Mouse (Mus musculus): ENCODE data around the gene Wdr26. TPM values are rescaled to one million over a fixed set of nuclear protein-coding genes. Genes with fewer than 3 reads are reported as not detected.

Gene Wdr26
- total RNA-seq (2014; fragmentation: Nextera tagmentation) (92.9 and 128 TPM in 2 replicates), total RNA-seq (2017) (93.0 and 101 TPM in 2 replicates)

DNA sequence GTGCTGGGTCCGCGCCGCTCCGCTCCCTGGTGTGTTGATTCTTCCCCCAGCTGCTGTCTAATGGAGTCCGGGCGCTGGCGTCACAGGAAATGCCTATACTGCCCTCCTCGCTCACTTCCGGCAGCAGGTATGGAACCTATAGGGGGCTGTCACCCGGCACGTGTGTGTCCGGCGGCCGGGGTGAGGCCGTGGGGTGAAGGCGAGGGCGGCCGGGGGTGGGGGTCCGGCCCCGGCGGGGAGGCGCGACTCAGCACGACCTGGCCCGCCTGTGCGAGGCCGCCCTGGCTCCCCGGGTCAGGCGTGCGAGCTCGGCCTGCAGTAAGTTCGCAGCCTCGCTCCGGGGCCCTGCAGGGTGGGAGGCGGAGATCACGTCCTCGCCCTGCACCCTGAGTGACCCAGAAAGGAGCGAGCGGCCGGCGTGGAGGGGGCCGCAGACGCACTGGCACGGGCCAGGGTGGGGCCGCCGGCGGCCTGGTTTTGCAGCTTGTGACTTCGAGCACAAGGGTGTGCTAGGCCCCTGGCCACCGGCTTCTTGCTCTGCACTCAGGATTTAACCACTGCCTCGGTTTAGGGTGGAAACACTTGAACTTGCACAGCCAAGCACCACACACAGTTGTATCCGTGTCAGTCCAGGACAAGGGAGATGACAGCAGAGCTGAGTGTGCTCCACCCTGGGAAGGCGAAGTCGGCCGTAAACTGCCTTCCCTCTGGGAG is at the start of gene Wdr26:
Gene Wdr26 (minus strand): TSS at position 82 of the 714 bp plus-strand sequence.
- peak; percentile 87 for ATAC-seq (replicated peaks; ENCODE audit: poor library complexity, severe bottlenecking)

DNA sequence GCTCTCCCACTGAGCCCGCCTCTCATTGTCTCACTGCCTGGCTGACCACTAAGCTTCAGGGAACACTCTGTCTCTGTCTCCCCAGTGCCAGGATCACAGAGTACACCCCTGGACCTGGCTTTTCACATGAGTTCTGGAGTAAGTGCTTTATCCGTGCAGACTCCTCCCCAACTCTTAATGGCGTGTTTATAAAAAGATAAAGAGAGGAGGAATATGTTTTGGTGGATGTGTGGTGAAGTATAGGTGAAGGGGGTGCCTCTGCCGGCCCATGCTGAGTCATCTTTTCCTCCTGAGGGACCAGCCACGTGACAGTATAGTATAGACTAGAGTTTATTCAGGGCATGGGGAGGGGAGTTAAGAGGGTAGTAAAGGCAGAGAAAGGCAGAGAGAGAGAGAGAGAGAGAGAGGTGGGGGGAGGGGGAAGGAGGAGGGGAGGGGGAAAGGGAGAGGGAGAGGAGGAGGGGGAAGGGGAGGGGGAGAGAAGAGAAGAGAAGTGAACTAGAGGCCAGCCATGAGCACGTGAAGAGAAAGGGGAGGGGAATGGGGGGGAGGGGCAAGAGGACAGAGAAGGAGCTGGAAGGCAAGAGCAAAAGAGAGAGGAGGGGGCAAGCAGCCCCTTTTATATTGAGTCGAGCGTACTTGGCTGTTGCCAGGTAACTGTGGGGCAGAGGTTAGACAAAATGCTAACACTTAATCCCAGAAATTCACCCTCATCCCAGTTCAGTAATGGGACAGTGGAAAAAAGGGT is 49.3 kb upstream of the Wdr26 start:
- ATAC-seq (replicated peaks; ENCODE audit: poor library complexity, severe bottlenecking) = no peak

DNA sequence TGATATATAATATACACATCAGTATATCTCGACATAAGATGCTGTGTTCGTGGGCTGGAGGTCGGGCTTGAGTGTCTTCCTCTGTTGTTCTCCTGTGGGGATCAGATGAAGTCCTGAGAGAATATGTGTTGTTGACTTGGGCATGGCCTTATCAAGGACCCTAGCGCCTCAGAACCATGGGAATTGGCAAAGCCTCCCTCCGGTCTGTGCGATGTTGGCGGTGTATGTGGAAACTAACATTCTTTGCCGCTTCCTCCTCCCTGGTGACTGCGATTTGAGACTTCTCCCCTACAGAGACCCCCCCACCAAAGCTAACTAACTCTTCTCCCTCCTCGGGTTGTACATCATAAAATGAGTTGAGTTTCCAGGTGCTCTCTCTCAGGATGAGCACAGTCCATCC is 48.6 kb upstream of the Wdr26 start:
- ATAC-seq (replicated peaks; ENCODE audit: poor library complexity, severe bottlenecking) = no peak

DNA sequence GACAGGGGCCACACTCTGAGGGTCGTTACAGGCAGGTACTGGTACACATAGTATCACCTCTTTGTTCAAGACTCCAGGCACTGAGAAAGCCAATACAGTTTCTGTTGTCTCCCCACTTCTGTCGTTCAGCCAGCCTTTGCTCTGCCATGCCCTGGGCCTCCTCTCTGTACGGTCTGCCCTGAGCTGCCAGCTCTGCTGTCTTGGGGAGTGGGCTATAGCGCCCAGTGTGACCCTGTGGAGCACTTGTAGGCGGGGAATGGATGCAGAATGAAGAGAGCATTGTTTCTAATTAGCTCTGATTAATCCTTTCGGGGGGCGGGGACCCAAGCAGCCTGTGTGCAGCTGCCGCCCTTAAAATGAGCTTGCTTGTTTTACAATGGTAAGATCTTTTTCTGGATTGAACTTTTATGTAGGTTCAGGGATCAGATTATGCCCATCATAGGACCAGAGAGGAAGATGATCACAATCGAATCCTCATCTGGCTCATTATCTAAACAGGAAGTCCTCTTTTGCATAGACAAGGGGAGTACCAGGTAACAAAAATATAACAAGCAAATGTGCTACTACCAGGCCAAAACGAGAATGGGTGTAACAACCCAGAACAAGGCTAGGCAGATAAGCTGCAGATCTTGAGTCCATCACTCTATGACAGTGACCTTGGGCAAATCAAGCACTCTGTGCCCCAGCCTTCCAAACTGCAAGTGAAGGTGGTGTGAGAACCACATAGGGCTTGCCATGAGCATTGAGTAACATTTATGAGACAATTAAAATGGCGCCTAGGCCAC is 48.0 kb upstream of the Wdr26 start:
- ATAC-seq (replicated peaks; ENCODE audit: poor library complexity, severe bottlenecking) = no peak

DNA sequence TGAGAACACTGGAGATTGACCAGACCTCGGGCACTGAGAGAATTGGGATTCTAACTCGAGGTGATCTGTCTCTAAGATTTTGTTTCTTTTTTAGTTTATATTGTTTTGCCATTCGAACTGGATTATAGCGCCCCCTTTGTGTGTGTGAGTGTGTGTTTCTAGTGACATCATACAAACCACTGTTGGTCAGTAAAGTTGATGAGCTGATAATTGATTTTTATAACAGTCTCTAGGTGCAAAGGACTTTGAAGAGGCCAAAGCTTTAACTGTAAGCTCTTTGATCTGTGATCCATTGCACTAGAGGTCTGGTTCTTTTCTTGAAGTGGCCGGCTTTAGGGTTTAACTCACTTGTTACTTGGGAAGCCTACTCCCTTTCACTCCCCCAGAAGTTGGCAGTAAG is 47.3 kb upstream of the Wdr26 start:
- no peak for ATAC-seq (replicated peaks; ENCODE audit: poor library complexity, severe bottlenecking)

DNA sequence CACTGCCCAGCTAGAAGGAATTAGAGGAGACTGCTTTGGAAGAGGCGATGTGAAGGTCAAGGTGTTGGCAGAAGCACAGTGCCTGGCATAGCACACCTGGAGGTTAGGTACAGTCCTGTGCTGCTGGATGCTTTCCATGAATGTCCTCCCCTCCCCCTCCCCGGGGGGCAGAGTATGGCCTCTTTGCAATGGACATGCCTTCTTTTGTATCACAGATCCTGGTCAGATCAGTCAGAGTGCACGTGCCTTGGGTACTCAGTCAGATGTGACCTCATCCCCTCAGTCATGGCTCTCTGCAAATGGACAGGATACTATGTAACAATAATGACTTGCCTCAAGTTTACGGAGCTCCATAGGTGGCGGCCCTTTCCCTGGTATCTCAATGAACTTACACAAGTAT is 46.8 kb upstream of the Wdr26 start:
- ATAC-seq (replicated peaks; ENCODE audit: poor library complexity, severe bottlenecking) = no peak

DNA sequence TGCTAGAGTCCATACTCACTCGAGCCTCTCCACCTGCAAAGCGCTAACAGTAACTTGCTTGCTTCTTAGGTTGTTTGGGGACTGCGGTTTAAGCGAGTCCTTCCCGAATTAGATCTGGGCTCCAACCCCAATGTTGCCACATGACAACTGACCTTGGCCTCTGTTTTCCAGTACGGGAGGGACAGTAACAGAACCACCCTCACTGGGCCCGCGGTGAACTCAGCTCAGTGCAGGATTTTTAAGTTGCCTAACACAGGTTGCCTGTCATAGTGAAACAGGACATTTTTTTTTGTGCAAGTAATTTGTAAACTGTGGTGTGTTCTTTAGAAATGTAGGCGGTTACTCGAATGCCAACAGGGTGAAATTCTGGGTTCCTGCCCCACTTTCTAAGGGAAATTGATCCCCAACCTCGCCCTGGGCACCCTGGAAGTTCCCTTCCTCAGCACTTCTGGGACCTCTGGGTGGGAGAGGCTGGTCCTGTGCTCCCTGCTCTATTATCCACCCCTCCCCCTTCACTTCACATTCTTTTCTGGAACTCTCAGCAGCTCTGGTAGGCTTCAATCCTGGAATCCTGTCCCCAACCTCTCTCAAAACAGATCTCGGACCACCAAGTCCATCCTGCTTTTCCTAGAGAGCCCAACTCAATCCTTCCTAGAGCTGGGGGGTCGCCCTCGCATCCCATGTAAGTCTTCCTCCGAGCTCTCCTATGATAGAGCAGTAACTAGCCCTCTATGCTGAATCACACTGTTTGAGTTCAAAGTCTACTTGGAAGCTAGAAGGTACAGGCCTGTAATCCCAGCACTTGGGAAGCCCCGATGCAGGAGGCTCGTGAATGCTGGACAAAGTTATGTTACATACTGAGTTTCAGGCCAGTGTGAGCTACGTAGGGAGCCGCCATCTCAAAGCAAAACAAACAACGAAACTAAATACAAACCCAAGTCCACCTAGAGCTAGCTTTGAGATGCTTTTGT is 46.1 kb upstream of the Wdr26 start:
- peak; percentile 64 for ATAC-seq (replicated peaks; ENCODE audit: poor library complexity, severe bottlenecking)

DNA sequence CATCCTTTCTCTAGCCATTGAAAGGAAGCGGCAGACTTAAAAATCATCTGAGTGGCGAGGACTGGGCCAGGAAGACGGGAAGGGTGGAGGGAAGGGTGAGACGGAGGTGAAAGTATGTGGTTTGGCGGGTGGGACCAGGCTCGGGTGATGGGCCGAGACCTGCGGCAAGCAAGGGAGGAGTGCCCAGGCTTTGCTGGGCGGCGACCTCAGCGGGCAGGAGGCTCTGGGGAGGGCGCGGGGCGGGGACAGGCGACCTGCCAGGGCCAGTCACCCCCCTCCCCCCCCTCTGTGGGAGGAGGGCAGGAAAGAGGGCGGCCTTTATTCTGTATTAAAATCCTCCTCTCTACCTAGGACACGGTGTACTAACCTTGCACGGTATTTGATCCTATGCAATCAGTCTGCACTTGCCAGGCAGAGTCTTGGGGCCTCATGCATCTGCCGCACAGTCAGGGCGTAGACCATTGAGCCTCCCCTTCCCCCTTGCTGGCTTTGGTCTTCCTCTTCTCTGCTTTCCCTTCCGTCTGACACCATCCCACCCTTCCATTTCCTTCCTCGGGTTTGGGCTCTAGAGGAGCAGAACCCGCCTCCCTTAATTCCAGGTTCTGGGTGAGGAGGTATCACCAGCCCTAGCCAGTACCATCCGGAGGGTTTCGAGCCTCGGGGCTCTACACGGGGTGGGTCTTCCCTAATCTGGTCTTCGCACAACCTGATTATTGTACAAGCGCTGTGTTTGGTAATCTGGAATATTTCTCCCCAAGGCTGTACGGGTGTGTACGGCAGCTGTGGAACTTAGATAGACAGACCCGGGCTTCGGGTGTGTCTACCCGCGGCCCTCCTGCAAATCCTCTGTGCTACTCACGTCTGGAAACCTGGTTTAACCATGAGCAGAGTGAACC is 45.1 kb upstream of the Wdr26 start:
- peak; percentile 62 for ATAC-seq (replicated peaks; ENCODE audit: poor library complexity, severe bottlenecking)

DNA sequence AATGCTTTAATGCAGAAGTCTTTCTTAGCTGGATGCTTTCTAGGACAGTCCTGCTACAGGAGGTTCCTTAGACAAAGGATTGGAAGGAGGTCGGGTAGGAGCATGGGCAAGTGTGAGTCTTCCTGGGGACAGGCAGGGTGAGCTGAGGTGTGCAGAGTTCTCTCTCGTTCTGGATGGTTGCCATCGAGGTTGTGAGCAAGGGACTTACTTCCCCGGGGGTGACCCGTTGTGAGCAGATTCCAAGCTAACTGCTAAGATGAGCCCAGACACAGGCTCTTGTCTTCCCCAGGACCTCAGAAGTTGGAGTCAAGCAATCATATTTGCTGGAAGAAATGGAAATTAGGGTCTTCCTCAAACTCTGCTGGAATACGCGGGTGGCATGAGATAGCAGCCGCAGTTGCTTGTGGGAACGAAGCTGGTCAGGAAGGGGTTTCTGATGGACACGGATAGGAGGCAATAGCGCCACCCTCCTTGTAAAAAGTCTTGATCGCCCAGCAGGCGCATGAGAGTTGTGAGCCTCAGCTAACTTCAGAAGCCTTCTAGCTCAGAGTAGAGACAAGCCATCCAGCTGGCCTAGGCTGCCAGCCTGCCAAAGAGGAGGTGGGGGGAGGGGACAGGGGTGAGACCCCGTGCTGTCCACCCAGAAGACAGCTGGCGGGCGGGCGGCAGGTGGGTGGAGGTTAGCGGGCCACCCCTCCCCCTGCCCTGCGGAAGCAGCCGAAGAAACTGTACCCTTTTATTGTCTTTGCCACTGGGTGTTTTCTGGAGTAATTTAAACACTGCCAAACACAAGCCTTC is 44.3 kb upstream of the Wdr26 start:
- ATAC-seq (replicated peaks; ENCODE audit: poor library complexity, severe bottlenecking) = peak; percentile 20

DNA sequence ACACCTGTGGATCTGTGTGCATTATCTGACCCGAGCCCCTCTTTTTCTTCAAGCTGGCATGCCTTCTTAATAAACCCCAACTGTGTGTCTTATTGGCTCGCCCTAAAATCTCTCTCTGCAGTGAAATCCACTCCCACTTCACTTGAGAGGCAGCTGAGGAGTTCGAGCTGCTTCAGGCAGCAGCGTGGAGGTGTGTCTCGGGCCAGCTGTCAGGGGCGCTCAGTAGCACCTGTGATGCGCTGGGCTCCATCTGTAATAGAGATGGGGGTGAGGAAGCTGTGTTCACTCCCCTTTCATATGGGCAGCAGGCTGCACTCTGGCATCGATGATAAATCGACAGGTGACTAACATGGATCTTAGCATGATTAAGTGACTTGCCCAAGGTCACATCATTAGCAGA is 43.6 kb upstream of the Wdr26 start:
- no peak for ATAC-seq (replicated peaks; ENCODE audit: poor library complexity, severe bottlenecking)

DNA sequence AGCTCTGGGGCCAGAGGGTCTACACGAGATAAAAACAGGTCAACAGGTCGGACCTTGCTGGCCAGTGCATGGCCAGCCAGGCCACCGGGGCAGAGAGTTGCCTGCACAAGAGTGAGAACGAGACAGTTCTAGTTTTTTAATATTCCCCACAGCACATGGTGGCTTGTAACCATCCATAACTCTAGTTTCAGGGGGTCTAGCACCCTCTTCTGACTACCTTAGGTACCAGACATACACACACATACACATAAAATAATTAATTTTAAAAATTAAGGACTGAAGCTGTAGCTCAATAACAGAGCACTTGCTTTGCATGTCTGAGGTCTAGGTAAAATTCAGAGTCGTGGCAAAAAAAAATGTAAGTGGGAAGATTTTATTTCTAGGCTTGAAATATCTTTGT is 39.8 kb upstream of the Wdr26 start:
- ATAC-seq (replicated peaks; ENCODE audit: poor library complexity, severe bottlenecking) = no peak

DNA sequence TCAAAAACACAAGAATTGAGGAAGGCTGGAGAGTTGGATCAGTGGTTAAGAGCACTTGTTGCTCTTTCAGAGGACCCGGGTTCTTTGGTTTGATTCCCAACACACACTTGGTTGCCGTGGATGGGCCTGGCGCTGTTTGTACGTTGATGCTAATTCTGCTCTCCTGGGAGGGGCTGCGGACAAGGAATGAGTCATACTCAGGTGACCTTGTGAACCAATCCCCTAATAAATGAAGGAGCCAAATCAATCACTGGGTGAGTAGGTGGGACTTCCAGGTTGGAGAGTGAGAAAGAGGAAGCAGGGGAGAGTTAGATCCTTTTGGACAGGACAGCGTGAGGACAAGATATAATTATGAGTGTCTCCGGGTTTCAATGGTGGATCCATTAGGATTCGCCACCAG is 39.2 kb upstream of the Wdr26 start:
- no peak for ATAC-seq (replicated peaks; ENCODE audit: poor library complexity, severe bottlenecking)

DNA sequence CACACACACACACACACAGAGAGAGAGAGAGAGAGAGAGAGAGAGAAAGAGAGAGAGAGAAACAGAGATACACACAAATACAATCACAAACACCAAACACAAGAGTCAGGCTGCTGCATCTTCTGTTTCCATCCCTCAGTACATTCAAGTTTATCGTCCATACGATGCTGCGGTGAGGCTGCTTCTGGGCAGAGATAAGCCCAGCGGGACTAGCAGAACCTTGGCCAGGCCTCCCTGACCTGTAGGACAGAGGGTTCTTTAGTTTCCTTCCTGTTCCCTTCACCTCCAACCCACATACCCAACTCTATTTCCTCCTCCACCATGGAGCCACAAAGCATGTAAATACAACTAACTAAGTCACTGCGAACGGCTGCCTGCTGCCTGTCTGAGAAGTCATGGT is 37.7 kb upstream of the Wdr26 start:
- ATAC-seq (replicated peaks; ENCODE audit: poor library complexity, severe bottlenecking) = no peak

DNA sequence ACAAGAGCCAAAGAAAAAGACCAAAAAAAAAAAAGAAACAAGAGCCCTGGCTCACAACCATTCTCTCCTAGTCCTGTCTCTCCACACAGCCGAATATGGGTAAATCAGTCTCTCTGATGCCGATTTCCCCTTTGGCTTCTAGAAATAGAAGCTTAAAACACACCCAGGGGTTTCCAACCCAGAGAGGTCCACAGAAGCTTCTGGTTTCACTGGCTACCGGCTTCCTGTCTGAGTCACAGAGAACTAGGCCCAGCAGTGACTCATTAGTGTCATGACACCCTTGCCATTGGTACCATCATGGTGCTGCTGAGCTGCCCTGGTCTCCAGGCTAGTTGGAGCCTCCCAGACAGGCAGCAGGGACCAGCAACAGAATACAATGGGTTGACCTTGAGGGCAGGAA is 35.4 kb upstream of the Wdr26 start:
- ATAC-seq (replicated peaks; ENCODE audit: poor library complexity, severe bottlenecking) = peak; percentile 93

DNA sequence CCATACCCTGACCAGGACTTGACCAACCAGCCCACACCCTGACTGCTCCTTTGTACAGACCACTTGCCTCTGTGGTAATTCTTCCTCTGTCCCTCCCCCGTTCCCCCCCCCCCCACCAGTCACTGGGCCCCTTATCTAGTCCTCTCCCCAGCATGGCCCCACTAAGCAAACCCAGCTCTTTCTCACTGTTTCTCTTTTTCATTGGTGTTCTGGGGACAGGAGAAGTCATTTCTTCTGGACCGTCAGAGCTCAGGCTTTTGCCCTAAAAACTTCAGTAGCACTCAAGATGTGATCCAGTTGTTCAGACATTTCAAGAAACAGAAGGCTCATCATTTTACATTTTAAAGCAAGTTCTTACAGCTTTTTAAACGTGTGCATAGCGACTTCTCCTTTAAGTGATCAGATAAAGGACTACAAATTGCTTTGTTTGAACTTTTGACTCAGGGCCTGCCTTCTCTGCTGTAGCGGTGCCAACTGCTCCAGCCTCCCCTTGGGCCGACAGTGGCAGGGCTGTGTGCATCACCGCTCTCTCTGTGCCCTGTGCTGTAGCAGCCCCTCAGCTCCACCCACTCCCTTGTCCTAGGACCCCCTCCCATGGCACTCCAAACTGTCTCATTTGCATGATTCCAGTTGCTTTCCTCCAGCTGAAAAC is 34.8 kb upstream of the Wdr26 start:
- ATAC-seq (replicated peaks; ENCODE audit: poor library complexity, severe bottlenecking) = peak; percentile 24

DNA sequence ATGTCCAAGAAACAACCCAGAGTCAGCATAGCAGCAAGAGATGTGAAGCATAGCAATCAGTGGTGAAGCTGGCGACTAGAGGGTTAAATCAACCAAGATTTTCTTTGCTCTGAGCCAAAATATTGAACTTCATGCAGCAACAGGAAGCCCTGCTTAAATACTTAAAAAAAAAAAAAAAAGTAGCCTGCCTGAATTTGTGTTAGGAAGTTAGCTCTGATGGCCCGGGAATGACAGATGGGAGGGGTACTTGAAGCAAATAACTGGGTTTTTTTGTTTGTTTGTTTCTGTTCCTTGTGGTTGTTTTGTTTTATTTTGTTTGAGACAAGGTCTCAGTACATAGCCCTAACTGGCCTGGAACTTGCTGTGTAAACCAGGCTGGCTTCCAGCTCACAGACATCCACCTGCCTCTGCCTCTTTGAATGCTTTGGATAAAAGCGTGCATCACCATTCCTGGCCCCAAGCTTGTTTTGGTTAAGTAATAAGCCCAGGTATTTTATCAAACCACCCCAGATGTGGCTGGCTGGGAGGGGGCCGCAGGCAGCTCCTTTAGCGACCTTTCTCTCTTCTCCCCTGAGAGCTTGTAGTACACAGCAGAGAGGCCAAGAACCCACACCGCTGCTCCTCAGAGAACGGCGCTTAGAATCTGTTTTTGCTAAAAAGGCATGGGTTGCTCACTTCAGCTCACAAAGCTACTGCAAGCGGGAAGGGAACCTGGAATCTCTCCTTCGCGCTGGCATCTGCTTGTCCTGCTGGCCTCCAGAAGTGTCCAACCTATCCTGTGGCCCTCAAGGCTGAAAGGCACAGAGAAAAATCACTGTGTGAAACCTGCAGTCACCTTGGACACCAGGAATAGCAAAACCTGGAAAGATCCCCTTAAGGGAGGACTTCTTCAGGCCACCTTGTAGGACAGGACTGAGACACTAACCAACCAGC is 34.0 kb upstream of the Wdr26 start:
- no peak for ATAC-seq (replicated peaks; ENCODE audit: poor library complexity, severe bottlenecking)

DNA sequence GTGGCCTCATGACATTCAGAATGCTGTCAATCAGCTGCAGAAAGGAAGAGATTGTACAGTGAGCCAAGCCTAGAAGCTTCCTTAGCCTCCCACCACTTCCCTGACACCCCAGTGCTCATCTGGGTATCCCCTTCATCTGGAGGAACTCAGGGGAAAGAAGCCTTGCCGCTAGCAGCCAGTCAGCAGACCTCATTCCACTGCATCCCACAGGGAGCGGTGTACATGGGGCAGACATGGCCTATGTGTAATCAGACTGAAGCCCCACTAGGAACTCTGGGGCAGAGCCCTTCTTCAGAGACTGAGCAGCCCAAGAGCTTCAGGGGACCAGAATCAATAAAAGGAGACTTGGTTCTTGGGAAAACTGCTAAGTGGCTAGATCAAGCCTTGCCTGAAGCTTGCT is 33.3 kb upstream of the Wdr26 start:
- no peak for ATAC-seq (replicated peaks; ENCODE audit: poor library complexity, severe bottlenecking)
